Mouse (Mus musculus) left cerebral cortex, adult 8-10 months (tissue): ENCODE measurements at regions not wholly inside any gene's neighbourhood (a gene's known extent, or its start where the extent isn't known, plus 50 kb on each side); places are given as distances from the start of the nearest gene placed in this dataset.

Experiments used
- DNase-seq, 2 experiments: peaks; one replicate each; pipeline ENCODE4 v3.0.0; 2022; ENCODE audit warnings: low spot score in 2 of 2

GRCm38 (mm10) chr1:90343492-90343891, 139.7 kb downstream of the Ackr3 start:
- DNase-seq, result no peak

- DNase-seq, result peak in 1 of 2 experiments; percentile 12
These were observed 143.3 kb downstream of the Ackr3 start for GRCm38 (mm10) chr1:90347032-90347431.

GRCm38 (mm10) chr1:90349611-90350010, 145.8 kb downstream of the Ackr3 start:
- no peak for DNase-seq

- no peak for DNase-seq
These were observed 149.5 kb downstream of the Ackr3 start for GRCm38 (mm10) chr1:90353325-90353724.

GRCm38 (mm10) chr1:90356567-90356966, 152.8 kb downstream of the Ackr3 start:
- DNase-seq, result no peak

- DNase-seq, result no peak
These were observed 153.6 kb downstream of the Ackr3 start for GRCm38 (mm10) chr1:90357391-90357790.

GRCm38 (mm10) chr1:90358971-90359370, 155.2 kb downstream of the Ackr3 start:
- DNase-seq, result no peak

- DNase-seq, result no peak
These were observed 156.3 kb downstream of the Ackr3 start for GRCm38 (mm10) chr1:90360065-90360464.

GRCm38 (mm10) chr1:90364444-90364843, 160.7 kb downstream of the Ackr3 start:
- no peak for DNase-seq

- no peak for DNase-seq
These were observed 164.8 kb downstream of the Ackr3 start for GRCm38 (mm10) chr1:90368581-90368980.

- DNase-seq, result no peak
These were observed 165.5 kb downstream of the Ackr3 start for GRCm38 (mm10) chr1:90369287-90369686.

- no peak for DNase-seq
These were observed 167.0 kb downstream of the Ackr3 start for GRCm38 (mm10) chr1:90370766-90371165.

GRCm38 (mm10) chr1:90373001-90373400, 169.2 kb downstream of the Ackr3 start:
- no peak for DNase-seq

- no peak for DNase-seq
These were observed 170.7 kb downstream of the Ackr3 start for GRCm38 (mm10) chr1:90374517-90374916.

- DNase-seq, result no peak
These were observed 176.4 kb downstream of the Ackr3 start for GRCm38 (mm10) chr1:90380034-90380705.

- no peak for DNase-seq
These were observed 179.2 kb downstream of the Ackr3 start for GRCm38 (mm10) chr1:90382941-90383470.

- no peak for DNase-seq
These were observed 181.2 kb downstream of the Ackr3 start for GRCm38 (mm10) chr1:90385024-90385423.

- DNase-seq, result no peak
These were observed 183.0 kb downstream of the Ackr3 start for GRCm38 (mm10) chr1:90386792-90387191.

- DNase-seq, result no peak
These were observed 186.6 kb downstream of the Ackr3 start for GRCm38 (mm10) chr1:90390422-90390821.

GRCm38 (mm10) chr1:90393861-90394260, 190.1 kb downstream of the Ackr3 start:
- no peak for DNase-seq

GRCm38 (mm10) chr1:90395331-90396016, 191.7 kb downstream of the Ackr3 start:
- no peak for DNase-seq

- DNase-seq, result no peak
These were observed 192.9 kb downstream of the Ackr3 start for GRCm38 (mm10) chr1:90396660-90397059.

- no peak for DNase-seq
These were observed 193.6 kb downstream of the Ackr3 start for GRCm38 (mm10) chr1:90397355-90397754.
